Mouse (Mus musculus) kidney, postnatal 14 days (tissue): ENCODE measurements around the gene Fndc3a.

Source experiments
- DNase-seq: peaks from one replicate; pipeline ENCODE4 v3.0.0; 2022; ENCODE audit warnings: mixed read lengths

The Fndc3a gene

DNA sequence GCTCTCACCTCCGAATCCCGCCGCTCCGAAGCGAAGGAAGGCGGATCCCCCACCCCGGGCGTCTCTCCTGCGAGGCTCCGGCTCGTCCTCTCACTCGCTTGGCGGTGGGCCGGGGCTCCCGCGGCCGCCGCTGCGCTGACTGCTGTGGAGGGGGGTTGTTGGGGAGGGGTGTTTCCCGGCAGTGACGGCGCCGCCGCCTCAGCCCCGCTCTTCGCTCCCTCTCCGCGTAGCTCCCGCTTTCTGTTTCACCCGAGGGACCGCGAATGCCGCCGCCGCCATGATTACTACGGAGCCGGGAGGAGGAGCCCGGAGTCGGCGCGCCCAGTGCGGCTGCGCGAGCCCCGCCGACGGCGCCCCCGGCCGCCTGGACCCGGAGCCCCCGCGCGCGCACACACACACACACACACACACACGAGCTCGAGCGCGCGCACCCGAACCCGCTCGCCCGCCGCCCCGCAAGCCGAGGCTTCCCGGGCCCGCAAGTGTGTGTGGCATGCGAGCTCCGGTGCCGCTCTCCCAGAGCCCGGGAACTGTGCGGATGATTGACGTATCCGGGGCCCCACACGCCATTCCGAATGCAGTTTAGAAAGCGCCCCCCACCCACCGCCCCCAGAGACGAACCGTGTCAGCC is at the start of gene Fndc3a:
Fndc3a (minus strand) TSS at position 294 of the 631 bp plus-strand sequence.
- peak; percentile 93 for DNase-seq

DNA sequence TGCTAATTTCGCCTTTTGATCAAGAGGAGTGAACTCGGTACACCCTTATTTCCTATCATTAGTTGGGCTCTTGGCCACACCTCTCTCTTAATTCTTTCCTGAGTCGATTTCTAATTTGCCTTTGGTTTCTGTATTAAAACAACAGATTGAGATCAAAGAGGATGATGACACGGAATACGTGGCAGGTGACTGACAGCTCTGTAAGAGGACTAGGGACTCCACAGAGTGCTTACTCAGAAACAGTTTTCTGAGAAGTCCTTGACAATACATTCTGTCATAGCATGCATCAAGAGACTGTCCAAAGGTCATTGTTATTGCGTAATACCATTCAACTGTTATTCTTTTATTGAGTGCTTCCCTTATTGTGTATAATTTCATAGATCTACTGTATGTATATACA is 43.1 kb upstream of the Fndc3a start:
- no peak for DNase-seq

- DNase-seq = no peak
These were observed 40.8 kb upstream of the Fndc3a start for GRCm38 (mm10) chr14:72750426-72751182.

- no peak for DNase-seq
These were observed 38.5 kb upstream of the Fndc3a start for GRCm38 (mm10) chr14:72748331-72748730.

DNA sequence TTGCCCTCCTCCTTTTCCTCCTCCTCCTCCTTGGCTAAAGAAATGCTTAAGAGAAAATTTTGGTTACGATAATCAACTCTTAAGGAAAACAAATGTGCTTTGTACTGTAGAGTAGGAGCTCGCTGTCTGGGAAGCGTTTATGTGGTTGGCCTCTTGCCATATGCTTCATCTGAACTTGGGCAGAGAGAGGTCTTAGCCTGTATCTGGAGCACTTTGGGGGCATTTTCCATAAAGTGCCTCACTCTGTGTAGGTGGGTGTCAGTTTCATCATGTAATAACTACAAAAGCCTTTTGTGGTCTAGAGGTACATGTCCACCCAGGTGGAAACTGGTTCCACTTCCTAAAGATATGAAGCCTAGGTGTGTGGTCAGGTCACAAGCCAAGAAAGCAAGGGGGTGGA is 31.9 kb upstream of the Fndc3a start:
- DNase-seq = no peak

- DNase-seq = no peak
These were observed 30.5 kb upstream of the Fndc3a start for GRCm38 (mm10) chr14:72740336-72740735.

GRCm38 (mm10) chr14:72739484-72740208 is 29.8 kb upstream of the Fndc3a start:
- no peak for DNase-seq

DNA sequence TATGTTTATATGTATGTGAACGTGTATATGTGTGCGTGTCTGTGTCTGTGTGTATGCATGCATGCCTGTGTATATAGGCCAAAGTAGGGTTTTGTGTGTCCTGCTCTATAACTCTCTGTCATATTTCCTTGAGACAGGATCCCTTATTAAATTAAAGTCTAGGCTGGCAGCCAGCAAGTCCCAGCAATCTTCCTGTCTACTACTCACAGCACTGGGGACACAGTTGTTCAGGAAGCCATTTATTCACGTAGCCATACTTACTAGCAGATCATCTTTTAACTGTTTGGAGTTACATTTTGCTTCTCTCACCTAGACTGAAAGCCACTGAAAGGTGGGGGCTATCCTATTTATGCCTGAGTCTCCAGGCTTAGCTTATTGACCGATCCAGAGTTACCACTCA is 29.0 kb upstream of the Fndc3a start:
- peak; percentile 31 for DNase-seq

GRCm38 (mm10) chr14:72738217-72738616 is 28.4 kb upstream of the Fndc3a start:
- DNase-seq = no peak

DNA sequence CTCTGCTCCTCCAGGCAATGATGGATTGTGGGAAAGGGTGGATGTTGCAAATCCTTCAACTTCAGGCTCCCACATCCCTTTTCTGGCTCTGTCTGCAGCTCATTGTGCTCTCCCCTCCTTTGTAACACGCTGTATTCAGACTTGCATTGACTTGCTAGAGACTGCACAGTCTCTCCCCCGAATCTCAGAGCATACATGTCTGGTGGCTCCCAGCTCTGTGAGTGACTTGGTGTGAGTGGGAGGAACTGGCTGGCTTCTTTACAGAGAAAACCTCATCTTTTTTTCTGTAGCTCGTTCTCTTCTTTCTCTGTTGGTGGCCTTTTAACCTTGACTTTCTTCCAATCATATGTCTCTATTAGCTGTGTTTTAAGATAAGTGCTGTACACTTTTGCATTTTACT is 16.1 kb upstream of the Fndc3a start:
- DNase-seq = no peak

- no peak for DNase-seq
These were observed 12.7 kb upstream of the Fndc3a start for GRCm38 (mm10) chr14:72722274-72723053.

DNA sequence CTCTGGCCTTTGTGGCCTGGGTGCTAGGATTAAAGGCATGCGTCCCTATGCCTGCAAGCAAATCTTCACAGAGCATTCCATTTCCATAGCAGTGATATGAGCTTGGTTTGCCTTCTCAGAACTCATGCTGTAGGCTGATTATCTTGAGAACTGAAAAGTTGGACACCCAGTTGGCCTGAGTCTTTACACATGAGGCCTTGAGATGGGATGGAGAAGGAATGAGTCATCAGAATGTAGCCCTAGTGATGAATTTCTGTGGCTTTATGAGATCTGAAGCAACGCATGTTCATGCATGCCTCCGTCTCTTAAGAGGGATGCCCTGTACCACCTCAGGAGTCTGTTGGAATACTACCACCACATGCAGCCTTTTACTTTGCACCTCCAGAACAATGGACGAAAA is 6.4 kb upstream of the Fndc3a start:
- no peak for DNase-seq

- no peak for DNase-seq
These were observed 1.3 kb upstream of the Fndc3a start for GRCm38 (mm10) chr14:72711130-72711529.

GRCm38 (mm10) chr14:72710341-72711027 is 681 bp upstream of the Fndc3a start:
- DNase-seq = peak; percentile 55

DNA sequence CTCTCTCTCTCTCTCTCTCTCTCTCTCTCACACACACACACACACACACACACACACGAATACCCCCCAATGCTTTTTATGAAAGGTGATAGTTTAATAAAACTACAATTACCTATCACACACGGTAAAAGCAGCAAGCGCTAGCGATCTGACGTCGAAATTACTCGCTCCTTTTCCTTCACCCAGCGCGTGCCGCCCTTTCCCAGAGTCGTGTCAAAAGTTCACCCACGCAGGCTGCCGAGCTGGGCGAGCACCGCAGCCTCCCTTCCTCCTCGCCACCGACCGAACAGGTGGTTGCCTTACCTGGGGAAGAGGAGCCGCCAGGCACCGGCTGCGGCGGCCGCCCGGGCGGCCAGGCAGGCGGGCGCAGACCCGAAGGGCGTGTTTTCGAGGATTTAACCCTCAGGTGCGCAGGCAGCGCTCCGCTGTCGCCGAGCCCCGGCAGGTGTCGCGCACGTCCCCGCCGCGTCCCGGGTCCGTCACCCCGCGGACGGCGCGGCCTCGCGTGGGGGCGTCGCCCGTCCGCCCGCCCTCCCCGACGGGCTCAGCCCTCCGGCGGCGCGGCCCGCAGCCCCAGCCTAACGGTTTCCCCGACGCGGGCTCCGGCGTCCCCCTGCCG is 603 bp downstream of the Fndc3a start:
- peak; percentile 78 for DNase-seq

GRCm38 (mm10) chr14:72708581-72708991 is 1.2 kb downstream of the Fndc3a start:
- peak; percentile 3 for DNase-seq

GRCm38 (mm10) chr14:72700056-72700455 is 9.7 kb downstream of the Fndc3a start:
- DNase-seq = no peak

GRCm38 (mm10) chr14:72691406-72691805 is 18.4 kb downstream of the Fndc3a start:
- no peak for DNase-seq

DNA sequence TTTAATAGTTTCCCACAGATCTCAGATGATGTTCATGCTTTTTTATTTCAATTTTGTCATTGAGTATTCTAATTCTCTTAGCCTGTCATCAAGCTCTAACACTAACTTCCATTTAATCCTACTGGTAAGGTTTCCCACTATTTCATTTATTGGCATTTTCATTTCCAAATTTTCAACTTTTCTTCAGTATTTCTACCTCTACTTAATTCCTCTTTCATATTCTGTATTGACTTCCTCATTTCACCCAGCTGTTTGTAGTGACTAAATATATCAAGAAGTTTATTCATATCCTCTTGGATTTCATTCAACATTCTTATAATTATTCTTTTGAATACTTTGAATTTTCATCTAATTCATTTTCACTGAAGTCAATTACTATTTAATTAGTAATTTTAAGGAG is 20.3 kb downstream of the Fndc3a start:
- no peak for DNase-seq

DNA sequence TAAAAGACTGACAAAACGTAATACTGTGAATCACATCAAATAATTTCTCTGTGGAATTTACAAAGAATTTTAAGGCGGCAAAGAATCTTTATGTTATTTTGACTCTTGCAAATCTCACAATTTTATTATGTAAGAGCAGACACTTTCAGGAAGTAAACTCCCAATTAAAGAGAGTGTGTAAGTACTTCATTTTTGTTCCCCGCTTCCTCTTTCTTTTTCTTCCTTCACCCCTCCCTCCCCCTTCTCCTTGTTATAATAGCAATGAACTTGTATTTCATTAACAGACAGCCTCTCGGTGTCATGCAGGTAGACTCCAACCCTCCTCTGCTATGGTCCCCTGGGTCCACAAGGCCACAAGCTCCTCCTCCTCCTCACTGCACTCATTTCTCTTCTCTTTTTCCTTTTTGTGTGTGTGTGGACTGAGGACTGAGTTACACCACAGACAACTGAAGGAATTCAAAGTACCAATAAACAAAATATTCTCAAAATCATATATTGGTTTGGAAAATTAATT is 24.9 kb downstream of the Fndc3a start:
- DNase-seq = no peak

GRCm38 (mm10) chr14:72677247-72677646 is 32.6 kb downstream of the Fndc3a start:
- DNase-seq = no peak

GRCm38 (mm10) chr14:72671911-72672310 is 37.9 kb downstream of the Fndc3a start:
- DNase-seq = no peak
